Mouse (Mus musculus) frontal cortex, adult (tissue): Measurements from ENCODE around the gene Stox2.

Source experiments
- ATAC-seq: cut with Nextera tagmentation; 2 replicates; pipeline ENCODE4 v1.9.2; 2017; ENCODE audit warnings: mild to moderate bottlenecking, moderate library complexity, mixed read lengths; ENCODE audit not compliant: low TSS enrichment

Stox2 gene

DNA sequence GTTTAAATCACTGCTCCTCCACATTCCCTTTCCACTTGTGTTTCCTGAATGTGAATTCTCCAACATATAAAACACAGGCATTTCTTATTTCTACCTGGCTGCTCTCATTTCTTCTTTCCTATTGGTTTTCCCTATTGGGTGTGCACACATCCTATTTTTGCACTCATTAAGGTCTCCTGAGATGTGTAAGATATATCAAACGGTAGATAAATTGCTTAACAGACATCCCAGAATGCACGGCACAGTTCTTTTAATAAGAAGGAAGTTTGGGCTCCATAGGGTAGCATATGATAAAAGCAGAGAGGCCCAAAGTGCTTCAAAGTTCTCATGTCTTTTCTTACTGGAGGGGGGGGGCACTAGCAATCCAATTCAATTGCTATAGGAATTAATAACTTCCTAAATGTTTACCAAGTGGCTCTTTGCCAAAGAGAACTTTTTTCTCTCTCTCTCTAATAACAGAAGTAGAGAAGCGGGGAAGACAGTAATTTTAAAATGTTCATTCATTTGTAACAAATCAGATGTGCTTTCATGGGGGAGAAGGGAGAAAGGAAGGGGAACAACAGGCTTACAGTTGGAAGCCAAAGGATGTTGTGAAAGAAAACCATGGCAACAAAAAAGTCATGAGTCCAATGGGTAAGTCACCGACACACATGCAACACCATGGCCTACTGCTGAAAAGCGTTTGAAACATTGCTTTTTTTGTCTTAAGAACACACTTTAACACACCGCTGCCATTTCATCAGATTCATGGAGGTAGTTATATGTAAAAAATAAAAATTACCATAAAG lies 263.2 kb downstream of the Stox2 start:
- no peak for ATAC-seq

GRCm38 (mm10) chr8:47182292-47182691 lies 263.9 kb downstream of the Stox2 start:
- peak; percentile 52; the same call in 1 of the 2 replicates for ATAC-seq

DNA sequence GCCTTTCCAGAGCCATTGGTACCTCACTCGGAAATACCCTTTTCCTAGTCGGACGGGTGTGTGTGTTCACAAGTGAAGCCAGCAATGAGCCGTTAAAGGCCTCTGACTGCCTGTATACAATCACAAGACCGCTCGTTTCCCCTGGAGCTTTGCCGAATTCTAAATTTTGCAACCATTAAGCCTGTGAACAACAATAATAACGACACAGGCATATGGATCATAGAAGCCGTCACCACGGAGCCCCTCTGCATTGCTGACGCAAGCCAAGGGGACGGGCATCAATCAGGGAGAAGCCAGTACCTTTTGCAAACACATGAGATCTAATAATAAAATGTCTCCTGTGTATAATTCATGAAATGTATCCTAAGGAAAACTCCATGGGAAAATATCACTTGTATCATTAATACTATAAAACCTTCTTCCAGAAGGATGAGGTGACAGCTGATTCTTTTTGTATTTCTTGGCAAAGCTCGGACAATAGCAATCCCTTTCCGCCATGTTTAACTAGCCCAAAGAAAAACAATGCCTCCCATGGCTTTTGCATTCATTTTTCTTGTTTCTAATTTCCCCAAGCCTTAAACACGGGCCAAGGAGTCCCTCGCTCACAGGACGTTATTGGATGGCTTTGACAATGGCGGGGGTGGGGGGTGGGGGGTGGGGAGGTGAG lies 265.0 kb downstream of the Stox2 start:
- ATAC-seq: no peak

DNA sequence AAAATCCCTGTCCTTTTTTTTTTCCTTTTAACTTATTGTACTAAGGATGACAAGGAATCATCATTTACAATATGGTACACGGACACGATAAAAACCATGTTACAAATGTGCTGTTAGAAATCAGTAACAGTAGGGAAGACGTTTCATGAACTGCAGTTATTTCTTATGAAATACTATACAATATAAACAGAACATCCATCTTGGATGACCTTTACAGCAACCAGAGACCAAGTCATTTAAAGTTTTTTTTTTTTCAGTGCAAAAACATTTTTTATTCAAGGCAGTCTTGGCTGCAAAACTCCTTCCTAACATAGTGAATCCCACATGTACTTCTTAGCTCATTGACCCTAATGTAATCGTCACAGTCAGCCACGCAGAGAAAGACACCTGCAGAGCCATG lies 266.0 kb downstream of the Stox2 start:
- ATAC-seq: no peak

- no peak for ATAC-seq
Measured at GRCm38 (mm10) chr8:47178785-47179184, 267.4 kb downstream of the Stox2 start.

GRCm38 (mm10) chr8:47173823-47174222 lies 272.3 kb downstream of the Stox2 start:
- ATAC-seq: no peak

DNA sequence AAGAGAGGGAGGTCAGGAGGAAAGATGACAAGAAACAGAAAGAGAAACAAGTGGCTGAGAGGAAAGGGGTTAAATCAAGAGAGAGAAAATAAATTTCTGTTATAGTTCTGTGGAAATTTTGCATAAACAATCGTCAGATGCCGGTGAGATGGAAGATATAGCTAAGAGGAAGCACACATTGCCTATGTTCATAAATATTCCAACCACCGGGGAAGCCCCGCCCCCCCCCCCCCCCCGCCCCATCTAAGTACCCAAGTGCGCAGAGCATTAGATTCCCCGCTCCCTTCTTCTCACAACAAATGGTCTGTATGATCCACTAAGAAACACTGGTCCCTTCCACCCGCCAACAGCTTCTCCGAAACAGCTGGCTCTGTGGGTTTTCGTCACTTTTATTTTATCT lies 273.3 kb downstream of the Stox2 start:
- ATAC-seq: no peak

DNA sequence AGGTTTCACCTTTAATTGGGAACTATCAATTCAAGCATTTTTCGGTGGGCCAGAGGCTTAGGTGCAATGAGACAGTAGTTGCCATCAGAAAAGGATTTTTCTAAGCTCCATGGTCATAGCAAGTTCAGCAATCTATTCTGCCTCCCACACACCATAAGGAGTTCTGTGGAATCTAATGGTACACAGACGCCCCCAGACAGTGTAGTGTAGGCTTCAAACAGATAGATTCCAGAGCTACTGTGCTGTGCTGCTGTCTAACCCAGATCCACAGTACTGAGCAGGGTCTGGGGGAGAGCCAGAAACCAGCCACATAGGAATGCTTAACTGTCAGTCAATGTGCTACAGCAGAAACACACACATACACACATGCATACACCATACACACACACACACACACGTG lies 285.5 kb downstream of the Stox2 start:
- peak; percentile 98 for ATAC-seq

DNA sequence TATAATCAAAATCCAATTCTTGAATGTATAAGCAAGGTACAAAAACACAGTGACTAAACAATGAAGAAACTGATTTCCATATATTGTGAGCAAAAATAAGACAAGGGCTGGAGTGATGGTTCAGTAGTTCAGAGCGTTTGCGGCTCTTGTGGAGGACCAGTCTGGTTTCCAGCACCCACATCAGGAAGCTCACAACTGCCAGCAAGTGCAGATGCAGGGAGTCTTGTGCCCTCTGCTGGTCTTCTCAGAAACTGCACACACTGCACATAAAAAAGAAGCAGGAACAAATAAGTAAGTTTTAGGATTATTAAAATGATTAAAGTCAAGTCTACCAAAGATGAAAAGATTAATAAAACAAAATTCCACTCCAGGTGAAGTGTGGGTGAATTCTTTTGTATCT lies 291.6 kb downstream of the Stox2 start:
- no peak for ATAC-seq

GRCm38 (mm10) chr8:47145258-47145657 lies 300.9 kb downstream of the Stox2 start:
- peak; percentile 85 for ATAC-seq

DNA sequence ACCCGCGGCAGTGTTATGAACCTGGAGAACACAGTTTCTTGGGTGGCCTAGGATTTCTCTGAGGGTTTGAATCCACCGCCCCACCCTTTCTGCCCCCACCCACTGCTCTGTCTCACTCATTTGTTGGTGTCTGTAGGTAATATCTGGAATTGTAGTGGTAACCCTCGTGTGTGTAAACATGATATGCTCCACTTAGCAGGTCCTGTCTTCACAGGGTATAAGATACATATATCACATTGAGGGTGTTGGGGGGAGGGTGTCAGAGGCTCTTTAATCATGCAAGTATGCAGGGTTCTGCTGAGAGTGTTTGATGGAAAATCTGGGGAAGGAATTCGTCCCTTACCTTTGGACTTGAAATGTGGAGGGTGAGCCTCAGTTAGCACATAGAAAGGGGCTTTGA lies 310.1 kb downstream of the Stox2 start:
- no peak for ATAC-seq

- no peak for ATAC-seq
Measured at GRCm38 (mm10) chr8:47135586-47135985, 310.6 kb downstream of the Stox2 start.

DNA sequence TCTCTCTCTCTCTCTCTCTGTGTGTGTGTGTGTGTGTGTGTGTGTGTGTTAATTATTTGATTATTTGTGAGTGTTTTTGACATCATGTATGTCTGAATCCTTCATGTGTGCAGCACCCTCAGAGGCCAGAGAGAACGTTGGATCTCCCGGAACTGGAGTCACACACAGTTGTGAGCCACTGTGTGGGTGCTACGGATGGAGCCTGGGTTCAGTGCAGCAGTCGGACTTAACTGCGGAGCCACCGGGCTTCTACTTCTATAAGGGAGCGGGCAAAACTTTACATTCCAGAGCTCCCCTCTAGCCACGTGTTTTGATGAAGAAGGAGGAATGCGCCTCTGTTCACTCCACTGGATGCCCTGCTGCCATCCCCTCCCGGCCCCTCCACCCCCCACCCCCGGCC lies 311.4 kb downstream of the Stox2 start:
- ATAC-seq: no peak

DNA sequence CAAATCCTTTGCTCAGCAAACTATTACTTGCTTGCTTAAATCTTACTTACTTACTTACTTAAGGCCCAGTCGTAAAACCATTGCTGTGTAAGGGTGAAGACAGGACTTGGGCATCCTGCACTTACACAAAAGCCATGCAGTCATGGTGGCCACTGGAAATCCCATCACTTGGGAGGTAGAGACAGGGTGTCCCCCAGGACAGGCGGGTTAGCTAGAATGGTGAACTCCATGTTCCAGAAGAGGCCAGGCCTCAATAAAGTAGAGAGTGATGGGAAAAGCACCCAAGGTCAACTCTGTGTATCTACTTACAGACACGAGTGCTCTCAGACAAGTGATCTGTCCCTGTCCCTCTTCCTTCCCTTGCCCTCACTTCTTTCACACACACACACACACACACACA lies 312.8 kb downstream of the Stox2 start:
- ATAC-seq: no peak
